Comparison of ENCODE assay signal across 8 mouse cellular contexts in genomic region chr2:24852408-24852807, GRCm38 (mm10).
DNase-seq lines count a peak whose midpoint lies in the region; ATAC-seq and TF ChIP-seq lines count a peak whose summit lies in the region.
"Had no signal": no experiment of that assay in that cellular context is flagged by ENCODE, and none has a peak within 500 bp of the region (broad histone marks: within the 10 kb centered on the region; RNA-seq: fewer than 3 reads in every experiment).

No protein-coding gene starts in this region.

- no peaks in the 10 kb centered on the region for H3K27me3 ChIP-seq in kidney, adult 2 months (replicated peaks; ENCODE audit: control insufficient read depth, insufficient read depth, low read length)
- H3K27me3 ChIP-seq in kidney, embryonic 16.5 days (ENCODE audit: insufficient read depth, low read length): no peaks in the 10 kb centered on the region
- H3K27me3 ChIP-seq in E14TG2a.4 (ENCODE audit: insufficient read depth, low read length): no peaks in the 10 kb centered on the region
- H3K27me3 ChIP-seq: lung, embryonic 15.5 days had no signal

- no peak overlapping the region for H3K4me2 ChIP-seq in kidney, embryonic 16.5 days (replicated peaks; ENCODE audit: low read depth, low read length)
- H3K4me2 ChIP-seq: lung, embryonic 15.5 days had no signal

- 62% methylated on average over 5 of the region's 5 CpGs for WGBS in kidney, adult 2 months
- 72% methylated on average over 5 of the region's 5 CpGs for WGBS in kidney, embryonic 16.5 days

- TF ChIP-seq CTCF in kidney, adult 2 months (conservative IDR thresholded peaks at IDR 0.05; ENCODE audit: insufficient read depth, insufficient read length, low read depth, low read length): peak; percentile 59
- TF ChIP-seq CTCF in E14TG2a.4 (conservative IDR thresholded peaks at IDR 0.05; ENCODE audit: low read length): peak; percentile 50

- H3K4me3 ChIP-seq in kidney, adult 2 months (ENCODE audit: insufficient read depth, low read depth, low read length): no peak overlapping the region
- H3K4me3 ChIP-seq in kidney, embryonic 16.5 days (ENCODE audit: low read length): no peak overlapping the region
- no peak overlapping the region for H3K4me3 ChIP-seq in E14TG2a.4 (replicated peaks; ENCODE audit: low read length)
- H3K4me3 ChIP-seq: lung, embryonic 15.5 days had no signal

- no peak for ATAC-seq in kidney, embryonic 16.5 days (ENCODE audit: low FRiP score, low TSS enrichment)
- ATAC-seq in activated CD4-positive, CD25-positive, alpha-beta regulatory T cell, adult 4 months: no peak

- H3K27ac ChIP-seq in kidney, adult 2 months (ENCODE audit: insufficient read depth, low read depth, low read length): no peak overlapping the region
- H3K27ac ChIP-seq in kidney, embryonic 16.5 days (ENCODE audit: low read length): no peak overlapping the region
- H3K27ac ChIP-seq: lung, embryonic 15.5 days had no signal

- peak; percentile 49 for DNase-seq in kidney, adult 2 months
- peak; percentile 60 for DNase-seq in adipocyte (ENCODE audit: low spot score)
- DNase-seq in kidney, postnatal 10 days: peak; percentile 12
- DNase-seq in testis, postnatal 14 days (ENCODE audit: low spot score): no peak

- H3K36me3 ChIP-seq in kidney, adult 2 months (ENCODE audit: control insufficient read depth, insufficient read depth, low read length): no peaks in the 10 kb centered on the region
- H3K36me3 ChIP-seq in kidney, embryonic 16.5 days (ENCODE audit: insufficient read depth, low read length): peaks cover 48% of the 10 kb centered on the region
- peaks cover 85% of the 10 kb centered on the region for H3K36me3 ChIP-seq in E14TG2a.4 (ENCODE audit: insufficient read depth, low read length)

- no peaks in the 10 kb centered on the region for H3K9me3 ChIP-seq in kidney, embryonic 16.5 days (ENCODE audit: low read length)
- no peaks in the 10 kb centered on the region for H3K9me3 ChIP-seq in E14TG2a.4 (ENCODE audit: low read length)
- H3K9me3 ChIP-seq: lung, embryonic 15.5 days had no signal

- no peak for TF ChIP-seq POLR2A in kidney, adult 2 months (IDR thresholded peaks at IDR 0.05; ENCODE audit: low read depth, low read length)

- H3K4me1 ChIP-seq in kidney, adult 2 months (ENCODE audit: control insufficient read depth, insufficient read depth, low read length): no peaks in the 10 kb centered on the region
- no peaks in the 10 kb centered on the region for H3K4me1 ChIP-seq in kidney, embryonic 16.5 days (ENCODE audit: insufficient read depth, low read length)
- H3K4me1 ChIP-seq in E14TG2a.4 (replicated peaks; ENCODE audit: low read depth, low read length): peaks cover 6% of the 10 kb centered on the region
- H3K4me1 ChIP-seq: lung, embryonic 15.5 days had no signal

- no peak overlapping the region for H3K9ac ChIP-seq in kidney, embryonic 16.5 days (replicated peaks; ENCODE audit: low read length)
- H3K9ac ChIP-seq: lung, embryonic 15.5 days had no signal
